Mouse (Mus musculus) A20 (cell line): Measurements from ENCODE around the gene Vezf1.
A peak's percentile ranks its signal among the peaks of the same experiment; 100 is the strongest.

Source experiments
- DNase-seq: peaks from one replicate; pipeline ENCODE4 v3.0.0-alpha.2; 2011; ENCODE audit warnings: low read depth, low spot score

The Vezf1 gene

GRCm38 (mm10) chr11:88123021-88123420 lies 54.9 kb downstream of the Vezf1 start:
- no peak for DNase-seq

- DNase-seq, result no peak
Measured at GRCm38 (mm10) chr11:88123731-88124130, 55.7 kb downstream of the Vezf1 start.

GRCm38 (mm10) chr11:88125483-88125882 lies 57.4 kb downstream of the Vezf1 start:
- no peak for DNase-seq

GRCm38 (mm10) chr11:88126306-88126793 lies 58.3 kb downstream of the Vezf1 start:
- DNase-seq, result no peak

GRCm38 (mm10) chr11:88128461-88128860 lies 60.4 kb downstream of the Vezf1 start:
- no peak for DNase-seq

- peak; percentile 70 for DNase-seq
Measured at GRCm38 (mm10) chr11:88129281-88129680, 61.2 kb downstream of the Vezf1 start.

- DNase-seq, result no peak
Measured at GRCm38 (mm10) chr11:88129935-88130334, 61.9 kb downstream of the Vezf1 start.

GRCm38 (mm10) chr11:88131847-88132246 lies 63.8 kb downstream of the Vezf1 start:
- no peak for DNase-seq
